Mouse (Mus musculus) cerebellum, postnatal 14 days (tissue): ENCODE measurements at regions not wholly inside any gene's neighbourhood (a gene's known extent, or its start where the extent isn't known, plus 50 kb on each side); places are given as distances from the start of the nearest gene placed in this dataset.
A peak's percentile ranks its signal among the peaks of the same experiment; 100 is the strongest.

Experiments
- DNase-seq, 2 experiments: peaks; one replicate each; pipeline ENCODE4 v3.0.0; 2021; ENCODE audit warnings: mixed read lengths in 2 of 2

DNA sequence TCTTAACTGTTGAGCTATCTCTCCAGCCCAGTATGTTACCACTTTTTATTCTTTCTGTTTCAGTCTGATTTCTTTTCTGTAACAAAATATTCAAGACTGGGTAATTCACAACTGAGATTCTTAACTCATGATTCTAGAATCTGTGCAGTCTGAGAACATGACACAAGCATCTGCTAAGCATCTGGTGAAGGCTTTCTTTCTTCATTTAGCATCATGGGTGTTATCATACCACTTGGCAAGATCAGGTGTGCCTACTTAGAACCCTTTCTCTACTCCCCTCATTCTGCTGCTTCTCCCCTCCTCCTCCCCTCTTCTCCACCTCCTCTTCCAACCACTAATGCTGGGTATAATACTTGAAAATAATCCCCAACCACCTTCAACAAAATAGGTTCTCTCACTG, 62.1 kb upstream of the Pfn2 start:
- DNase-seq = no peak

DNA sequence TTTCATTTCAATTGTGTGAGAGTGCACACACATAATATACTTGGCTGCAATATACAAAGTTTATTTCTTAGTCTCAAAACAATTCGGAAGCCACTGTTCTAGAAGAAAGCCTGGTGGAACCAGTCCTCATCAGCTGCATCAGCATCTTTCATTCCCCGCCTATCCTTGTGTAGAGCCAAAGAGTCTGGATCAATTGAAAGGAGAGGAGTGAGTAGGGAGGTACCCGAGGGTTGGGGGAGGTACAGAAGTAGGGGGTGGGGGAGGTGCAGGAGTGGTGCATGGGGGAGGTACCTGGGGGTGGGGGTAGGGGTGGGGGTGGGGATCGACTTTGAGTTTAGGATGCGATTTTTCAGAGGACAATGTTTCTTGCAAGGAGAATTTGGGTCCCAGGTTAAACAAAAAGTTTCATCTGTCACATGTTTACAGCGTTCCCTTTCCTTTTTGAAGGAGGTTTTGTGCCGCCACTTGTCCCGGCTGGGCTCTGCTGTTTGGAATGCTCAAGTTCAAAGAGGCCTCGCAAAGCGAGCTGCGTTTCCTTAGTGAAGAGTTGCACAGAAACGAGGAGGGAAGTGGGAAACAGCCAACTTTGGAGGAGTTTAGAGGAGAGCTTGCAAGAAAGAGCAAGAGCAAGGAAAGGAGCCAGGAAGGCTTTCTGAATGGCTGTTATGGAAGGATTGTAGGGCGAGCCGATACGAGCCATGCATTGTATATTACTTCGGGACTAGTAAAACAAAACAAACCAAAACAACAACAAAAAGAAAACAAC, 64.1 kb upstream of the Pfn2 start:
- peak; percentile 1 to 3 for DNase-seq

DNA sequence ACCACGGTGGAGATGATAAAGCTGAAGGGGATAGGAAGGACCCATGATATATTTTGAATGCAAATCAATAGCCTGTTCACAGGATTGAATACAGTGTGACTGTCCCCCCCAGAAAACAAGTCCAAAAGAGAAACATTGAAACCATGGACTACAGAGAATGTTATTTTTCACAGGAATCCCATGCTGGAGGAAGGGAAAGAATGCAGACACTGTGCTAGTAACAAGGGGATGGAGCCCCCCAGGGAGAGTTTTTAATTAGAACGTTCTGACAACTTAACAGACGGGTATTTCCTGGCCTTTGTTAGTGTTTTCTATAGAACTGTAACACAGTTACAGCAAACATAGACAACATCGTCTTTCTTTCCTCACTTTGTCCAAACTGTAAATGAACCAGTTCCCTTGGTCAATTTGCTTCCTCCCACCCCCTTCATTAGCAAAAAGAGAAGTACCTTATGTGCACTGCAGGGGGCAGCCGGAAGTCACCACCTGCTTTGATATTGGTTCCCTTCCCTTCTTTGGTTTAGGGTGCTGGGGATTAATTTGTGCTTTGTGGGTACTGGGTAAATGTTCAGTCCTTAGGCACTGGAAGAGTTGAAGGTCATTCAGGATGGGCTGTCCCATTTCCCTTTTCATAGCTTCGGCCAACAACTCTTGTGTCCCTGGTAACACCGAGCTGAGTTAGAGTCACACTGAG, 64.9 kb upstream of the Pfn2 start:
- DNase-seq = peak in 1 of 2 experiments; percentile 6

- no peak for DNase-seq
Measured at GRCm38 (mm10) chr3:57914687-57915086, 66.8 kb upstream of the Pfn2 start.

- peak; percentile 29 to 31 for DNase-seq
Measured at GRCm38 (mm10) chr3:57918913-57919312, 71.0 kb upstream of the Pfn2 start.

GRCm38 (mm10) chr3:57919390-57920089, 71.7 kb upstream of the Pfn2 start:
- peak; percentile 23 to 34 for DNase-seq

DNA sequence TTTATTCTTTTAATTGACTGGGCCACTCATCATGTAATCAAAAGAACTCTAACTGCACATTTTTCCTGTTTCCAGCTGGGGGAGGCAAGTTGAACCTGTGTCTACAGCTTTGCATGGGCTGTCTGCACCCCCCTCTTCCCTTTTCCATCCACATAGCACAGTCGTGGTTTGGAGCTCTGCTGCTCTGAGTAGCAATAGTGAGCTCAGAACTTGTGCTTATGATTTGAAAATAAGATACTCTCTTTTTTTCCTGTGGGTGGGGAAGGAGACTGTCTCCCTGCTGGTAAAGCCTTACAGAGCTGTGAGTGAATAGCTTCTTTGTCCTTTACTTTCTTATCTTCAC, 72.2 kb upstream of the Pfn2 start:
- no peak for DNase-seq

GRCm38 (mm10) chr3:57921071-57921882, 73.4 kb upstream of the Pfn2 start:
- no peak for DNase-seq

GRCm38 (mm10) chr3:57923061-57923460, 75.2 kb upstream of the Pfn2 start:
- DNase-seq = no peak

DNA sequence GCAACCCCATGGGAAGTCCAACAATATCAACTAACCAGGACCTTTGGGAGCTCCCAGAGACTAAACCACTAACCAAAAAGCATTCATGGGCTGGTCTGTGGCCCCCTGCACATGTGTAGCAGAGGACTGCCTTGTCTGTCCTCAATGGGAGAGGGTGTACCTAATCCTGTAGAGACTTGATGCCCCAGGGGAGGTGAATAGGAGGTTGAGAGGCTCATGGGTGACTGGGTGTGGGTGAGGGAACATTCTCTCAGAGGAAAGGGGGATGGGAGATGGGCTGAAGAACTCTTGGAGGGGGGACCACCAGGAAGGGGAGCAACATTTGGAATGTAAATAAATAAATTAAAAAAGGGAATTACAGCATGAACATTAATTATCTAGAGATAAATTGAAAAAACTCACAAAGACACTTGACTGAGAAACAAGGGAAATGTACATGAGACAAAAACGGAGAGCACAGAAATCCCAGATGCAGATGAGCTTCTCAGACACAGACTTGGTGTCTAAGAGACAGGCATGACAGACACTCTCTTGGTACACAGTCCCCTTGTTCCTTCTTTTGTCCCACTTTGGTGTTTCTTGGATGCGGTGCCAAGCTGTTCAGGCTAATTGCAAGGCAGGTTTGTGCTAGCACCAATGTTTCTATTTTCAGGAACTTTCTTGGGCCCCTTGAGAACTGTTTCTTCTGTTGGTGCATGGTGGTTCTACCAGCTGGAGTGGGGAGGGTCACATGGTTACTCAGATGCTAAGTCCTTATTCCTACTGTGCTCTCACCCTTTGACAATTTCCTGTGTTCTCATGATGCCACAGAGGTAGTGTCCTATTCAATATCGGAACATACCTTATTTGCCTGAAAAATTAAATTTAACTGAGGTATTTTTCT, 85.0 kb upstream of the Pfn2 start:
- DNase-seq = no peak

DNA sequence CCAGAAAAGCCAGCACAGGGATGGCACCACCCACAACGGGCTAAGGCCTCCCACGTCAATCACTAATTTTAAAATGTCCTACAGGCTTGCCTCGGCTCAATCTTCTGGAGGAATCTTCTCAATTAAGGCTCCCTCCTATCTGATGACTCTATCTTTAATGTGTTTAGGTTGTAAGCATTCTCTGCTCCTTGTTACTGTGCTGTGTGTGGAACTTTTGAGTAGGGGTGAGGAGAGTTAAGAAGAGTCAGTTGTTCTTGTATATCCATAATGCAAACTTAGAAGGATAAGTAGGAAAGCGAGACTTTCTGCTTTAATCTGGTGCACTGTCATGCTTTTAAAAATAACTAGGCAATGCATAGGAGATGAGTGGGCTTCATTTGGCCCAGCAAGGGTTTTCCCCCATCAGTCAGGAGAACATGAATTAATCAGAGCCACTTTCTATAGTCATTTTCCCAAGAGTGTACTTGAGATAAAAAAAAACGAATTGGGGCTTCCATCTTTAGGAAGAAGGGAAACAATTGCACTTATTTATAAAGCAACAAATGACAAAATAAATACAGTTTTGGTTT, 87.2 kb upstream of the Pfn2 start:
- DNase-seq = no peak

GRCm38 (mm10) chr3:57940504-57941381, 92.9 kb upstream of the Pfn2 start:
- peak; percentile 24 for DNase-seq

GRCm38 (mm10) chr3:57944698-57945097, 96.8 kb upstream of the Pfn2 start:
- no peak for DNase-seq

DNA sequence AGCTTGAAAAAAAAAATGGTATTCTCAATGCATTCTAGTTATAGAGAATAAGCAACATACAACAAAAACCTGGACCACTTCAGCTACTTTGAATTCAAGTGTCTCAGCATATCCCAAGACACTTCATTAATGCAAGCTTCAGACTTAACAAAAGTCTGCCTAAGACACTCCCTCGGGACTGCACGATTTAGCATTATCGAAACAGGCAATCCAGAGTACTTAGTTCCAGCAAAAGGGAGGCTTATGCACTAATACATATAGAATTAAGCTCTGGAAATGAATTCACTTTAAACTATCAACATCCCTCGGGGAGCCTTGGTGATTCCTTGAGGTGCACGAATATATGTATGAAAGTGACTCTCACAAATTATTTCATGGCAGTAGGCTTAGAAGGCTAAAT, 97.9 kb upstream of the Pfn2 start:
- no peak for DNase-seq

- no peak for DNase-seq
Measured at GRCm38 (mm10) chr3:57947331-57947730, 99.5 kb upstream of the Pfn2 start.

- no peak for DNase-seq
Measured at GRCm38 (mm10) chr3:57948720-57949119, 100.8 kb upstream of the Pfn2 start.

GRCm38 (mm10) chr3:57950431-57951331, 102.8 kb upstream of the Pfn2 start:
- DNase-seq = no peak

GRCm38 (mm10) chr3:57951438-57951837, 103.6 kb upstream of the Pfn2 start:
- no peak for DNase-seq

- DNase-seq = no peak
Measured at GRCm38 (mm10) chr3:57957352-57957751, 109.5 kb upstream of the Pfn2 start.
